Mouse (Mus musculus): ENCODE measurements around the gene Gm10271. TPM values are rescaled to one million over a fixed set of nuclear protein-coding genes. Genes with fewer than 3 reads are reported as not detected.

The Gm10271 gene
- polyA plus RNA-seq, 1 experiment = not detected

DNA sequence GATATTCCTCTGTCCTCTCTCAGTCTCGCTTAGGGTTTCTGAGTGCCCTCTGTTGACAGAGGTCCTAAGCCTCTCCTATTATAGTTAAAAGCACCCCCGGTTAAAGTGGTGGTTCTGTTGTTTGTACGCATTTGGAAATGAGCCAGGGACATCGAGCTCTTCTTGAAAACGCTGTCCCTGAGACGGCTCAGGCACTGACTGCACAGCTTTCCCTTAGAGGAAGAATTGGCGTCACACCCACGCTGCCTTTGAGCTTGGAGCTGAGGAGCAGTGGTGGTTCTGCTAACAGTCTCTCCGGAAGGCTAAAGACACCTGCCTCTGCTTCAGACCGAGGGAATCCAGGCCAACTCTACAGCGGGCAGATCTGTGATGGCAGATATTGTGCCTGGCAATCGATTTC, 28.6 kb upstream of the Gm10271 start:
- H3K27me3 ChIP-seq (ENCODE audit: control insufficient read depth) = no peaks in the 10 kb centered on the region
- H3K4me3 ChIP-seq (replicated peaks) = no peak overlapping the region
- TF ChIP-seq TAL1 (IDR thresholded peaks at IDR 0.05; ENCODE audit: low read length) (no peak), GATA1 (IDR thresholded peaks at IDR 0.05; ENCODE audit: low read length) (no peak)
- no peaks in the 10 kb centered on the region for H3K36me3 ChIP-seq (ENCODE audit: control insufficient read depth)
- H3K9me3 ChIP-seq (ENCODE audit: control insufficient read depth, low read length) = no peaks in the 10 kb centered on the region
- H3K4me1 ChIP-seq (ENCODE audit: control insufficient read depth) = no peaks in the 10 kb centered on the region

DNA sequence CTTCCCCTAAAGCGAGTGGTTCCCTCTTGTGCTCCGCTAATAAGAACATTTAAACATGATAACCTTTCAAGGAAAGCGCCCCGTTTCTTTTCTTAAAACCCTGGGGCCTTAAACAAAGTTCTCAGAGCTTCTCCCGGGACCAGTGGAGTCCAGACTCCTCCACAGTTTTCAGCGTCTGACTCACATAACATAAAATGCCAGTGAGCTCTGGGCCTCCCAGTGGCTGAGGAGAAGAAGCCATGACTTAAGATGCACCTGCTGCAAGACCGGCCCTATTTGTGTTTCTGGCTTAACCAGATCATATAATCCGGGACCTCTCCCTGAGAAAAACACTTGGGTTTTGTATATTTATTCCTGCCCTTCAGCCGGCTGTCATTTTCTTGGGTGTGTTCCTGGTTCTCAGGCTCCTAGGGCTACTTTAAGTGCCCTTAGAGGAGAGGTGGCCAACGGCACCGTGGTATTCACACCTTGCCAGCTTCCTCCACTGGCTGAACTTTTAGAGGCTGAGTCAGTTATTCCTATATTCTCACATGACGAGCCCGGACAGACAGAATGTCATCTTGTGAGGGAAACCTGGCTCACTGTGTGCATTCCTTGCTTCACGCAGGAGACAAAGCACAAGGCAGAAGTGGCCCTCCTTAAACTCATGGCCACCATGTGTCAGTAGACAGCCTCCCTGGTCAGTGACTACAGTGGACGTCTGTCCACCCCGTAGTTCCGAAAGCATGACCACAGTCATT, 26.5 kb upstream of the Gm10271 start:
- TF ChIP-seq TAL1 (IDR thresholded peaks at IDR 0.05; ENCODE audit: low read length) (no peak), GATA1 (IDR thresholded peaks at IDR 0.05; ENCODE audit: low read length) (no peak)

GRCm38 (mm10) chr10:116996236-116996600, 23.8 kb upstream of the Gm10271 start:
- no peak overlapping the region for H3K4me3 ChIP-seq (replicated peaks)
- H3K9me3 ChIP-seq (ENCODE audit: control insufficient read depth, low read length) = no peaks in the 10 kb centered on the region
- H3K4me1 ChIP-seq (ENCODE audit: control insufficient read depth) = no peaks in the 10 kb centered on the region
- no peaks in the 10 kb centered on the region for H3K27me3 ChIP-seq (ENCODE audit: control insufficient read depth)
- no peak for TF ChIP-seq TAL1 (IDR thresholded peaks at IDR 0.05; ENCODE audit: low read length)
- H3K36me3 ChIP-seq (ENCODE audit: control insufficient read depth) = no peaks in the 10 kb centered on the region

More for the DNA sequence above, 26.5 kb upstream of the Gm10271 start:
- H3K4me3 ChIP-seq (replicated peaks) = no peak overlapping the region
- no peaks in the 10 kb centered on the region for H3K9me3 ChIP-seq (ENCODE audit: control insufficient read depth, low read length)
- no peaks in the 10 kb centered on the region for H3K4me1 ChIP-seq (ENCODE audit: control insufficient read depth)
- H3K27me3 ChIP-seq (ENCODE audit: control insufficient read depth) = no peaks in the 10 kb centered on the region
- H3K36me3 ChIP-seq (ENCODE audit: control insufficient read depth) = no peaks in the 10 kb centered on the region

- no peak for TF ChIP-seq GATA1 (IDR thresholded peaks at IDR 0.05; ENCODE audit: low read length)
- Histone ChIP-seq H3K4me3 (replicated peaks) (no peak overlapping the region), H3K4me1 (ENCODE audit: control insufficient read depth) (no peaks in the 10 kb centered on the region), H3K9me3 (ENCODE audit: control insufficient read depth, low read length) (no peaks in the 10 kb centered on the region), H3K36me3 (ENCODE audit: control insufficient read depth) (no peaks in the 10 kb centered on the region), H3K27me3 (ENCODE audit: control insufficient read depth) (no peaks in the 10 kb centered on the region)
Measured at GRCm38 (mm10) chr10:116995584-116996235, 23.3 kb upstream of the Gm10271 start.

DNA sequence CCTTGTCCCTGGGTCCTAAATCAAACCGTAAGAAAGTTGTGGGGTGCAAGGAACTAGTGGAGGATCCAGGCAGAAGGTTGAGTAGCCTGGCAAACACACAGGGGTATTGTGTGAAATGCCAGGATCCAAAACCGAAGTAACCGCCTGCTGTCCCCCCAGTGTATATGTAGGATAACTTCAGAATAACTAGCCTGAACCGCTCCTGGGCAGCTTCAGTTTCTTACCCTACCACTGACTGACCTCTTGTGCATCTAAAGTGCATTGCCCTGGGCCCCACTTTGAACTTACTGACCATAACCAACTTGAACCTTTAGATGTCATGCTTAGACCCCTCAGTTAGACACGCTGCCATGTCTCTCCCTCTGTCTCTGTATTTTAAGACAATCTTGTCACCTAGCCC, 22.8 kb upstream of the Gm10271 start:
- no peak overlapping the region for H3K4me3 ChIP-seq (replicated peaks)
- H3K27me3 ChIP-seq (ENCODE audit: control insufficient read depth) = no peaks in the 10 kb centered on the region
- no peaks in the 10 kb centered on the region for H3K4me1 ChIP-seq (ENCODE audit: control insufficient read depth)
- H3K36me3 ChIP-seq (ENCODE audit: control insufficient read depth) = no peaks in the 10 kb centered on the region
- H3K9me3 ChIP-seq (ENCODE audit: control insufficient read depth, low read length) = no peaks in the 10 kb centered on the region
- no peak for TF ChIP-seq GATA1 (IDR thresholded peaks at IDR 0.05; ENCODE audit: low read length)
- no peak for TF ChIP-seq TAL1 (IDR thresholded peaks at IDR 0.05; ENCODE audit: low read length)

DNA sequence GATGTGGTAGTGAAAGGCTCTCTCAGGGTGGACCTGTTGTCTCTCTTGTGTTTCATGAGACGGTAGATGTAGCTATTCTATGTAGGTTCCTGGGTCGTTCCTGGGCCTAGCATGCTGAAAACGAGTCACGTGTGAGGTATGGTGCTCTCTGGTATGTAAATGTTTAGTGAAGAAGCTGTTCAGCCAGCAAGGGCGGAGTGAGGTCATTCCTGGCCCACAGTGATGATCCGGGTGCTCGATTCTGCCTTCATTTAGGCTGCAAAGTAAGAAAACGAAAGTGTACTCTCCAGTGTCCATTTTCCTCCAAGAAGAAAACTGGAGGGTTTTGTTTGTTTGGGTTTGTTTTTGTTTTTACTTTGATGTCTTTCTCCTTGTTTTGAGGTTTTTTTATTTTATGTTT, 21.6 kb upstream of the Gm10271 start:
- Histone ChIP-seq H3K4me1 (ENCODE audit: control insufficient read depth) (no peaks in the 10 kb centered on the region), H3K9me3 (ENCODE audit: control insufficient read depth, low read length) (no peaks in the 10 kb centered on the region), H3K27me3 (ENCODE audit: control insufficient read depth) (no peaks in the 10 kb centered on the region), H3K4me3 (replicated peaks) (no peak overlapping the region), H3K36me3 (ENCODE audit: control insufficient read depth) (no peaks in the 10 kb centered on the region)
- TF ChIP-seq TAL1 (IDR thresholded peaks at IDR 0.05; ENCODE audit: low read length) = no peak
- TF ChIP-seq GATA1 (IDR thresholded peaks at IDR 0.05; ENCODE audit: low read length) = no peak

DNA sequence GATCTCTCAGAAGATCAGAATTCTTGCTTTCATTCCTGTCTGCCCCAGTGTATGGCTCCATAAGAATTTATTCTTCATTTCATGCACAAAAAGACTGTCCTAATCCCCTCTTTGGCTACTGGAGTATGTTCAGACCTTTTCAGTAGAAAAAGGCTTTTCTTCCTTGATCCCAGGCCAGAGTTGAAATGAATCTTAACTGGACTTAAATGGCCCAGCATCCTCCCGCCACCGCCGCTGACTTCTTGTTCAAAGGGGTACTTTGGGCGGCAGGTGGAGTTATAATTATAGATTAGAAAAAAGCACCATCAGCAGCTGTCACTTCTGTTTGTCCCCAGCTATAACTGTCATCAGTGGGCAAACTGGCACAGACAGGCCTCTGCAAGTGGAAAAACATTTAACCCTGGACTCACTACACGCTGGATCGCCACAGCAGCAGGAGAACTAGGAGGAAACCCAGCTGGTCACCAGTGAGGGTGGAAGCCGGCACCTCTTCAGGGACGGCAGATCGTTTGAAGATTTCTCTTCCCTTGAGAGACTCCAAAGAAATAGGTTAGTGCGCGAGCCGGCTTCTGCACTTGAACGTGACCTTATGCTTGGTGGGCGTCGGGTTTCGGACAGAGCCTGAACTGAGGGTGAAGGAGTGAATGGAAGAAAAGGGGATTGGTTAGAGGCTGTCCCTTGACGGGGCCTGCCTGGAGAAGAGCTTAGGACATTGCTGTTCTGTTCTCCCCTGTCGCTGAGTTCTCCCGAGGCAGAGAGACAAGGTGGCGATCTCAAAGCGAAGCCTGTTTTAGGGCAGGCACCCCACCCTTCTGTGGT, 14.1 kb upstream of the Gm10271 start, which contains the start of gene Best3:
Gene Best3 (plus strand): TSS at position 51 of the 819 bp plus-strand sequence.
- Histone ChIP-seq H3K36me3 (ENCODE audit: control insufficient read depth) (no peaks in the 10 kb centered on the region), H3K4me3 (replicated peaks) (no peak within 1 kb of the TSS), H3K9me3 (ENCODE audit: control insufficient read depth, low read length) (no peaks in the 10 kb centered on the region), H3K4me1 (ENCODE audit: control insufficient read depth) (no peaks in the 10 kb centered on the region), H3K27me3 (ENCODE audit: control insufficient read depth) (no peaks in the 10 kb centered on the region)
- no peak for TF ChIP-seq TAL1 (IDR thresholded peaks at IDR 0.05; ENCODE audit: low read length)
- no peak for TF ChIP-seq GATA1 (IDR thresholded peaks at IDR 0.05; ENCODE audit: low read length)

- Histone ChIP-seq H3K4me1 (ENCODE audit: control insufficient read depth) (no peaks in the 10 kb centered on the region), H3K36me3 (ENCODE audit: control insufficient read depth) (no peaks in the 10 kb centered on the region), H3K4me3 (replicated peaks) (no peak overlapping the region), H3K27me3 (ENCODE audit: control insufficient read depth) (no peaks in the 10 kb centered on the region), H3K9me3 (ENCODE audit: control insufficient read depth, low read length) (no peaks in the 10 kb centered on the region)
- no peak for TF ChIP-seq TAL1 (IDR thresholded peaks at IDR 0.05; ENCODE audit: low read length)
Measured at GRCm38 (mm10) chr10:116984836-116985235, 12.4 kb upstream of the Gm10271 start.

DNA sequence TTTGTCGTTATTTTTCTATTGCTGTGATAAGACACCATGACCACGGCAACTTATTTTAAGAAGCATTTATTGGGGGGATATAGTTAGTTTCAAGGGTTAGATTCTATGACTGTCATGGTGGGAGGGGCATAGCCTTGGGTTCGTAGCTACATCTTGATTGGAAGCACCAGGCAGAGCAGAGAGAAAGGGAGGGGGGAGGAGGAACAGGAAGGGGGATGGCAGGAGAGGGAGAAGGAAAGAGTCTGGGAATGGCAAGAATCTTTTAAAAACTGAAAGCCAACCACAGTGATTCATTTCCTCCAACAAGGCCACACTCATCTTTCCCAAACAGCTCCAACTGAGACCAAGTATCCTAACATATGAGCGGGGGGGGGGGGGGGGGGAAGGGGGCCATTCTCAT, 10.1 kb upstream of the Gm10271 start:
- Histone ChIP-seq H3K36me3 (ENCODE audit: control insufficient read depth) (no peaks in the 10 kb centered on the region), H3K27me3 (ENCODE audit: control insufficient read depth) (no peaks in the 10 kb centered on the region), H3K9me3 (ENCODE audit: control insufficient read depth, low read length) (no peaks in the 10 kb centered on the region), H3K4me3 (replicated peaks) (no peak overlapping the region), H3K4me1 (ENCODE audit: control insufficient read depth) (no peaks in the 10 kb centered on the region)
- TF ChIP-seq GATA1 (IDR thresholded peaks at IDR 0.05; ENCODE audit: low read length) (no peak), TAL1 (IDR thresholded peaks at IDR 0.05; ENCODE audit: low read length) (no peak)
